Mouse (Mus musculus): ENCODE results near the gene Zfp629.

Zfp629 gene

DNA sequence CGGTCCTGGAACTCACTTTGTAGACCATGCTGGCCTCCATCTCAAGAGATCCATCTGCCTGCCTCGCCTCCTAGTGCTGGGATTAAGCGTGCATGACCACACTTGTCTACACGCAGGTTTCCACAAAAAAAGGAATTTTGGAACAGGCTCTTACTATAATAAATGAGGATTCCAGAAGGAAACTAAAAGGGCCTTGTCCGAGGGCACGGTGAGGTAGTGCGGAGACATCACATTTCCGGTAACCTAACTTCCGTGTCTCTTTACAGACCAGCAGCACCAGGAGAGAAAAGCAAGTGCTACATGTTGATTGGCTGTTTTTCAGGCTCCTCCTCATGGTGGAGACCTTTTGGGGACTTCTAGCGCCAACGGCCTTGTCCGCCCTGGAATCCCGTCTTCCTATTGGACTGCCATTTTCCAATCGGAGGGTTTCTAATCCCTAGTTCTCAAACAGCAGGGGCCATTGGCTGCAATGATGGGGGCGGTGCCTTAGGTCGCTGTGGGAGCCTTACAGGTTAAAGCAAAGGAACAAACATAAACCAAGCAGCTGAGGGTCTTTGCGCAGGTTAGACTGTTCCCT lies 42.6 kb downstream of the Zfp629 start, which contains the start of gene Phkg2:
TSS of gene Phkg2 (plus strand) at position 446 of the 577 bp plus-strand sequence.
- peak; percentile 83 for DNase-seq (ENCODE audit: extremely low spot score, low spot score)

DNA sequence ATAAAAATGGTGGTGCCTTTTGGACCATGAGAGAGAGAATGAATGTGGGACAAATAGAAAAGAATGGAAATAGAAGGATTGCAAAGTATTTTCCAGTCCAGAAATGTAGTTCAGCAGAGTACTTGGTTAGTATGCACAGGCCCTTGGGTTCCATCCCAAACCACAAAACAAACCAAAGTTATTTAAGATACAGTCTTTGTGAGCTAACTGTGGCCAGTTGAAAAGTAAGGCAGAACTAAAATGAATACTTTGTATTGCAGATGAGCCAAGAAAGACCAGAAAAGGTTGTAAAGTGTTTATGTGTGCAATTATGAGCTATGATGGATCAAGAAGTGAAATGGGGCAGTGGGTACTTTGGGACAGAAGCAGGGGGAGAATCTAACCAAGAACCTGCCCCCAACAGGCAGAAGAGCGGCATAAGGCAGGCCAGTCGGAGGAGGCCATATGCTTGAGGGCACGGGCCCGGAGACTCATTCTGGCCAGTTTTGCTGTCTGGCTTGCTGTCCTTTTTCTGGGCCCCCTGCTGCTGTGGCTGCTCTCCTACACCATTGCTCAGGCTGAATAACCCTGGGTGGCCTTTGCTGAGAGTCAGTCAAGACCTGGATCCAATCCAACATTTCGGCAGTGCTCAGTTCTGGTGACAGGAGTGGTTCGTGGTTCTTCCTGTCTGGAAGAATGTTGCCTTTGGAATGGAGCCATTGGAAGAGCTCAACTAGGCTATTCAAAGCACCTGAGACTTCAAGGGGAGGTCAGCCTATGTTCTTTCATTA lies 51.0 kb downstream of the Zfp629 start:
- no peak for DNase-seq (ENCODE audit: extremely low spot score, low spot score)

DNA sequence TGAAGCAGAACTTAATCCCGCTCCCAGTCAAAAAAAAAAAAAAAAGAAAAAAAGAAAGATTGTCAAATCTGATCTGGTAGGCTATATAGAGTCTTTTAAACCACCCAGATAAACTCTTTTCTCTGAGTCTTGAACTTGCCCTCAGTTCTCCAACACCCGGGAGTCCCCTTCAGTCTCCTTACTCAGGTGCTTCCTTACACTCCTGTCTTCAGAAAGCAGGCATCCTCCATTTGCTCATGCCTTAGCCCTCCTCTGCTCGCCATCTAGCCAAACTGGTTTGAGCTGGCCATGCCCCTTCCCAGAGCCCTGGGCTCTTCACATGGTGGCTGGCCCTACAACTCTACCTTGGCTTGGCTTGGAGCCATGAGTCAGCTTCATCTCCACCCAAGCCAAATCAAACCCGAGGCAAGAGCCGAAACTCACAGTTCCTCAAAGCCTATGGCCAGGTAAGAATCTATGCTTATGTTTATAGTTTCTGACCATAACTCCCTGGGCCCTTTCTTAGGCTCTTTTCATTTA lies 54.2 kb downstream of the Zfp629 start, which contains the start of gene Tmem265:
TSS of gene Tmem265 (plus strand) at position 51 of the 519 bp plus-strand sequence.
- no peak for DNase-seq (ENCODE audit: extremely low spot score, low spot score)

DNA sequence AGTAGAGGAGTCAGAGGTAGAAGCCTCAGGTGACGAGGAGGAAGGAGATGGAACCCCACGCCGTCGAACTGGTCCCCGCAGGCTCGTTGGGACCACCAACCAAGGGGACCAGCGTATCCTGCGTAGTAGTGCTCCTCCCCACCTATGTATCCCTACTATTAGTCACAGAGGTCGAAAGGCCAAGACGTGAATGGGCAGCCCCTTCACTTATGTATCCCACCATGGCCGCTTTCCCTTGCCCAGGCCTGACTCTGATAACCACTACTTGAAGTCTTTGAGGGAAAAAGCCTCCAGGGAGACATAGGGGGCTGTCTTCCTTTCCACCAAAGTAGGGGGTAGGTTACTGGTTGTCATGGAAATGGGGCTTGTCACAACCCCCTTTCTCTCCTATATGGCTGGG lies 55.0 kb downstream of the Zfp629 start:
- no peak for DNase-seq (ENCODE audit: extremely low spot score, low spot score)
